Mouse (Mus musculus): ENCODE measurements around the gene Dock9.

DNA sequence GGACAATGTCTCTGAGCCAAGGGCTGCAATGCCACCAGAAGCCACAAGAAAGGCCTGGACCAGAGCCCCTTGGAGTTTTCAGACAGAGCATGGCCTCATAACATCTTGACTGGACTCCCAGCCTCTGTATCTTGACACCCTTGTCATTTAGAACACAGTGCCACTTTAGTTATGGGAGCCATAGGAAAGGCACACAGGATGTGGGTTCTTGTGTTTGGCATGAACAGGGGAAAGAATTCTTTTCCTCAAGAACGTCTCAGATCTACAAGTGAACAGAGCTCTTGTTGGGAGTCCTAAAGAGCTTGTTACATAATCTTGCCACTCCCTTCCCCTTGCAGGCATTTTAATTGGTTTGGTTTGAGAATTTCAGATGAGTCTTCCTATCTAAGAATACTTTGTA, 297.9 kb downstream of the Dock9 start:
- no peak for TF ChIP-seq MYOD1 (IDR thresholded peaks at IDR 0.05; ENCODE audit: control insufficient read depth, insufficient read length, low read depth)
- TF ChIP-seq MYOG (IDR thresholded peaks at IDR 0.05; ENCODE audit: control insufficient read depth, extremely low read depth, insufficient read length) = no peak
- no peak for TF ChIP-seq CTCF (IDR thresholded peaks at IDR 0.05; ENCODE audit: control insufficient read depth, insufficient read depth, insufficient read length)

All from C2C12 (cell line).